Mouse (Mus musculus): Measurements from ENCODE around the gene Shb. TPM values are rescaled to one million over a fixed set of nuclear protein-coding genes. Genes with fewer than 3 reads are reported as not detected.

Gene Shb
- total and polyA plus RNA-seq, 2 experiments, result 17.1 to 42.1 TPM

DNA sequence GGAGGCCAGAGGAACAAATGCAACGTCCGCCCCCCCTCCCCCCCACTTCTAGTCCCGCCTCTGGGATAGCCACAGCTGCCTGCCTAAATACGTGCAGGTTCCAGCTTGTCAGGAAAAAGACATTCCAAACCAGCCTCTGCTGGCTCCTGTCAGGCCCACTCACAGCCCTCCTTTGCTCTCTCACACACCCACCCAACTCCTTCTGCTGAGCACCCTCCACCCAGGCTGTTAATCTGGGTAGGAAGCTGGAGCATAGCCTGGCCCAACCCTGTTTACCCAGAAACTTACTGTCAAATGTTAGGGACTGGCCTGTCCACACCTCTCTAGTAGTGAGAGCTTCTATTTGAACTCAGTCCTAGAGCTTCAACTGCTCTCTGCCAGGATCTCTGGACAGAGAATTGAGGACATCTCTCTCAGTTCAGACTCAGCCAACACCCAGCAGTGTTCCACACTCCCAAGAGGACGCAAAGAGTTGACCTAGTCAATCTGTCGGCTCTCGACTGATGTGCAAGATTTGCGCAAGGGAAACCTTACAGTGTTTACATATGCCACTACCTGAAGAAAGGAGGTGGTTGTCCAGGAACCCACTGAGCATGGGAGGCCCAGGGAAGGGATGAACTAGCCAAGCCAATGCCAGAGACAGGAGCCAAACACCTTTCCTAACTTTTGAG lies 36.6 kb downstream of the Shb start:
- peaks cover 54% of the 10 kb centered on the region; the same call in 1 of the 2 replicates for H3K79me2 ChIP-seq (ENCODE audit: control insufficient read depth, insufficient read depth, low read length)
- peaks cover 82% of the 10 kb centered on the region for H3K4me1 ChIP-seq (ENCODE audit: control insufficient read depth, insufficient read depth, low read length)
- no peak overlapping the region for H3K9ac ChIP-seq (ENCODE audit: low read depth, low read length)
- WGBS, result 37% methylated on average over 8 of the region's 8 CpGs
- no peaks in the 10 kb centered on the region for H3K36me3 ChIP-seq (ENCODE audit: control insufficient read depth, insufficient read depth, low read length)
- H3K27ac ChIP-seq (replicated peaks; ENCODE audit: insufficient read depth, low read depth, low read length), result peak overlapping the region; percentile 28
- H3K27me3 ChIP-seq (ENCODE audit: control insufficient read depth, insufficient read depth, low read length), result no peaks in the 10 kb centered on the region
- no peak overlapping the region for H3K4me3 ChIP-seq (ENCODE audit: insufficient read depth, low read depth, low read length)
- TF ChIP-seq POLR2A (IDR thresholded peaks at IDR 0.05; ENCODE audit: extremely low read depth, insufficient read depth, low read length) (no peak), CTCF (IDR thresholded peaks at IDR 0.05; ENCODE audit: low read depth, low read length) (no peak)
- DNase-seq (ENCODE audit: extremely low read depth, low read depth, low spot score), result peak; percentile 91

DNA sequence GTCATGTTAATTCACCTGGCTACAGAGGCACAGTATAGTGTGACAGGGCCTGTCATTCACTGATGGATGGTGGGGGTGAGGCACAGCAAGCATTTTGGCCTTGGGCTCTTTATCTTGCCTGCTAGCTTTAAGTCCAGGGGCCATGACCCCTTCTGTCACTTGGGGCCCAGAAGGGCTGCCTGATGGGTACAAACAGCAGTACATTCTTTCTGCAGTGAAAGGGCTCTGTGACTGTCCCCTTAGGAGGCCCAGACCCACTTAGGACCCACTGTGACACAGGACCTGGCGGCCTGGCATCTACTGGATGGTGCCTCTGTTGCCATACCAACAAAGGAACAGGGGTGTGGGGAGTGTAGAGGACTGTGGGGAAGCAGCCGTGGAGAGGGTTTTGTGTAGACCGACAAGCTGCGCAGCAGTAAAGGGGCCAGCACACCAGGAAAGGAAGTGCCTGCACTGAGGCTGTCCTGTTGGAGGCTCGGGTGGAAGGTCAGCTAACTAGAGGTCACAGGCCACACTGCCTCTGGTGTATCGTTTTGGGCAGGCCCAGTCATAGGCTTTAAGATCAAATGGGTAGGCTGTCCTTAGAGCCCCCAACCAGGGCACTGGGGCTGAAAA lies 38.4 kb downstream of the Shb start:
- no peak for TF ChIP-seq POLR2A (IDR thresholded peaks at IDR 0.05; ENCODE audit: extremely low read depth, insufficient read depth, low read length)
- TF ChIP-seq CTCF (IDR thresholded peaks at IDR 0.05; ENCODE audit: low read depth, low read length), result no peak
- Histone ChIP-seq H3K79me2 (ENCODE audit: control insufficient read depth, insufficient read depth, low read length) (peaks cover 55% of the 10 kb centered on the region; the same call in 1 of the 2 replicates), H3K4me1 (ENCODE audit: control insufficient read depth, insufficient read depth, low read length) (peaks cover 85% of the 10 kb centered on the region), H3K27ac (replicated peaks; ENCODE audit: insufficient read depth, low read depth, low read length) (peak overlapping the region; percentile 37), H3K36me3 (ENCODE audit: control insufficient read depth, insufficient read depth, low read length) (no peaks in the 10 kb centered on the region), H3K27me3 (ENCODE audit: control insufficient read depth, insufficient read depth, low read length) (no peaks in the 10 kb centered on the region), H3K9ac (ENCODE audit: low read depth, low read length) (peak overlapping the region; percentile 32; the same call in 1 of the 2 replicates), H3K4me3 (ENCODE audit: insufficient read depth, low read depth, low read length) (no peak overlapping the region)
- 25% methylated on average over 6 of the region's 6 CpGs for WGBS
- DNase-seq (ENCODE audit: extremely low read depth, low read depth, low spot score), result peak; percentile 63

DNA sequence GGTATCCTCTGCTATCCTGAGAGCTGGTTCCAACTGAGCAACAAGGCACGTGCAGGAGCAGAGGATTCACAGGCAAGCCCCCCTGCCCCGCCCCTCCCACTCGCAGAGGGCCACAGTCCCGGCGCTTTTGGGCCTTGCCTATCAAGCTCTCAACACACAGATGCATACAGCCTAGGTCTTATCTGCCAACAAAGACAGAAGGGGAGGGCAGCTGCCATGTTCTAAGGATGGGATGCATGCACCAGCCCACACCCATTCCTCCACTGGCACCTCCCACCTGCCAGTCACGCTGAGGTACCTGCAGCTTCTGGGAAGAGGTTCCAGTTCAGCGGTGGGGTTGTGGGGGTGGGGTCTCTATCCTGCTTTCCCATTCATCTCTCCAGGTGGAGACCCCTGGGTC lies 39.2 kb downstream of the Shb start:
- Histone ChIP-seq H3K27ac (replicated peaks; ENCODE audit: insufficient read depth, low read depth, low read length) (peak overlapping the region; percentile 7; the same call in 1 of the 2 replicates), H3K79me2 (ENCODE audit: control insufficient read depth, insufficient read depth, low read length) (peaks cover 47% of the 10 kb centered on the region; the same call in 1 of the 2 replicates), H3K27me3 (ENCODE audit: control insufficient read depth, insufficient read depth, low read length) (no peaks in the 10 kb centered on the region), H3K36me3 (ENCODE audit: control insufficient read depth, insufficient read depth, low read length) (peaks cover 3% of the 10 kb centered on the region; the same call in 1 of the 2 replicates), H3K4me1 (ENCODE audit: control insufficient read depth, insufficient read depth, low read length) (peaks cover 88% of the 10 kb centered on the region), H3K9ac (ENCODE audit: low read depth, low read length) (no peak overlapping the region), H3K4me3 (ENCODE audit: insufficient read depth, low read depth, low read length) (no peak overlapping the region)
- no peak for DNase-seq (ENCODE audit: extremely low read depth, low read depth, low spot score)
- TF ChIP-seq CTCF (IDR thresholded peaks at IDR 0.05; ENCODE audit: low read depth, low read length) (no peak), POLR2A (IDR thresholded peaks at IDR 0.05; ENCODE audit: extremely low read depth, insufficient read depth, low read length) (no peak)
- 28% methylated on average over 7 of the region's 7 CpGs for WGBS

DNA sequence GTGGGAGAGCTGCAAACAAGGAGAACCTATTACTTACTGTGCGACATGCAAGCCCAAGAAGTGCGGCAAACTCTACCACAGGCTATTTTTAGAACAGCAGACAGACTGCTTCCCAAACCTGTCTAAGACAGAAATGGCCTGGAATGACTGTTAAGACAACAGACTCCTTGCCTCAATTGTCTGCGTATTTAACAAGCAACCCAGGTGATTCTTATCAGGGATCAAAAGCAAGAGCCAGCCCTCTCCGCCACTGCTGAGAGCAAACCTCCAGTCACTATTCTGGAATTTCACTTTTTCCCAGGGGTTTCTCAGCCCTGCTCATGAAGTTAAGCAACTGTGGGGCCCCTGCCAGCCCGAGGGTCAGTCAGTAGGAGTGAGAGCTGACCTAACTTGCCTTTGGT lies 39.6 kb downstream of the Shb start:
- Histone ChIP-seq H3K36me3 (ENCODE audit: control insufficient read depth, insufficient read depth, low read length) (peaks cover 3% of the 10 kb centered on the region; the same call in 1 of the 2 replicates), H3K9ac (ENCODE audit: low read depth, low read length) (no peak overlapping the region), H3K27ac (replicated peaks; ENCODE audit: insufficient read depth, low read depth, low read length) (peak overlapping the region; percentile 7), H3K4me1 (ENCODE audit: control insufficient read depth, insufficient read depth, low read length) (peaks cover 88% of the 10 kb centered on the region), H3K27me3 (ENCODE audit: control insufficient read depth, insufficient read depth, low read length) (no peaks in the 10 kb centered on the region), H3K4me3 (ENCODE audit: insufficient read depth, low read depth, low read length) (no peak overlapping the region), H3K79me2 (ENCODE audit: control insufficient read depth, insufficient read depth, low read length) (peaks cover 43% of the 10 kb centered on the region; the same call in 1 of the 2 replicates)
- WGBS, result 28% methylated on average over 5 of the region's 5 CpGs
- DNase-seq (ENCODE audit: extremely low read depth, low read depth, low spot score), result peak; percentile 55
- TF ChIP-seq POLR2A (IDR thresholded peaks at IDR 0.05; ENCODE audit: extremely low read depth, insufficient read depth, low read length) (no peak), CTCF (IDR thresholded peaks at IDR 0.05; ENCODE audit: low read depth, low read length) (no peak)

DNA sequence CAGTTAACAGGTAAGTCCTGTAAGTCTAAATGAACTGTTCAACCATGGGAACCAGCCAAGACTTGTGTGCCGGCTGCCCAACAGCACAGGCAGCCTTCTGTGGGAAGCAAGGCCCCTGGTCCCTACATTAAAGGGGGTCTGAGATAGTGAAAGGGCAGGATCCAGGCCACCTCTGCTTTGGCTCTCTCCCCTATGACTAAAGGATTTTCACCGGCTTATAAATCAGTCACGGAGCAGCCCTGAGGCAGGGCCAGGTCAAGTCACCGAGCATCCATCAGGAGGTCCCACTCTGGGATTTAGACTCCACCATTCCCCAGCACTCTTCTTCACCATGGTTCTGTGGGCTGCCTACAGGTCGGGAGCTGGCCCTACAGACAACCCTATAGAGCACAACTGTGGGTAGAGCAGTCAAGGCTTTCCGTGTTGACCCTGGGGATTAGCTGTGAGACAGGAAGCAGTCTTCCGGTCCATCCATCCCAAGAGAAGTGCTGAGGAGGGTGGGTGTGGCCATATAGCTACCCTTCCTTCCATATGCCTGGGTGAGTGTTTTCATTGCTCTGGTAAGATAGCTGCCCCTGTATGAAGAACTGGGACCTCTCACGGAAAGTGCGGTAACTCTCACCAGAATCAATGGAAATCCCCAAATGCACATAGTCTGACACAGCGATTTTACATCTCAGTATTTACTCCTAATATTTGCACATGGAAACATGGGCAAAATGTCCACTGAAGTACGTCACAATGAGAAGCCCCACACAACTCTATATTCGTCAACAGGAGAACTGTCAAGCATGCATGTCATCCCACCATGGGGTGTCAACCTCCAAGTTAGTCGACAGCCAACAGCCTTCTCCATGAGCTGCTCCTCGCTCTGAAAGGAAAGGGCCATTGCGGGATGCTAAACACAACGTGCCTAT lies 40.3 kb downstream of the Shb start:
- 18% methylated on average over 16 of the region's 16 CpGs for WGBS
- Histone ChIP-seq H3K4me3 (ENCODE audit: insufficient read depth, low read depth, low read length) (no peak overlapping the region), H3K36me3 (ENCODE audit: control insufficient read depth, insufficient read depth, low read length) (peaks cover 3% of the 10 kb centered on the region; the same call in 1 of the 2 replicates), H3K4me1 (ENCODE audit: control insufficient read depth, insufficient read depth, low read length) (peaks cover 90% of the 10 kb centered on the region), H3K27ac (replicated peaks; ENCODE audit: insufficient read depth, low read depth, low read length) (peak overlapping the region; percentile 74), H3K9ac (ENCODE audit: low read depth, low read length) (peak overlapping the region; percentile 0; the same call in 1 of the 2 replicates), H3K79me2 (ENCODE audit: control insufficient read depth, insufficient read depth, low read length) (peaks cover 38% of the 10 kb centered on the region; the same call in 1 of the 2 replicates), H3K27me3 (ENCODE audit: control insufficient read depth, insufficient read depth, low read length) (no peaks in the 10 kb centered on the region)
- no peak for TF ChIP-seq POLR2A (IDR thresholded peaks at IDR 0.05; ENCODE audit: extremely low read depth, insufficient read depth, low read length)
- TF ChIP-seq CTCF (IDR thresholded peaks at IDR 0.05; ENCODE audit: low read depth, low read length), result no peak
- peak; percentile 54 for DNase-seq (ENCODE audit: extremely low read depth, low read depth, low spot score)

Measured in liver, adult 2 months (tissue).